Mouse (Mus musculus) CH12.LX (cell line): ENCODE measurements at regions not wholly inside any gene's neighbourhood (a gene's known extent, or its start where the extent isn't known, plus 50 kb on each side); places are given as distances from the start of the nearest gene placed in this dataset.

ENCODE experiments used
- DNase-seq: peaks from one replicate; pipeline ENCODE4 v3.0.0-alpha.2; 2013; ENCODE audit errors: extremely low read depth
- H3K27ac ChIP-seq: 2 replicates; pipeline ENCODE4 v1.5.1; 2012; ENCODE audit warnings: low read depth, mild to moderate bottlenecking, control low read depth, moderate library complexity; ENCODE audit not compliant: insufficient read depth
- H3K27me3 ChIP-seq: replicated peaks from 2 replicates; pipeline ENCODE3; 2012; ENCODE audit warnings: inconsistent platforms
- H3K36me3 ChIP-seq, 2 experiments: replicated peaks in 1 of 2; 2 replicates each; pipeline versions ENCODE3 to v1.6.1; 2012; ENCODE audit warnings: inconsistent platforms in 1 of 2, low read length in 1 of 2, mild to moderate bottlenecking in 1 of 2, mixed read lengths in 1 of 2, moderate library complexity in 1 of 2; ENCODE audit not compliant: control insufficient read depth in 1 of 2, insufficient read depth in 1 of 2
- H3K4me1 ChIP-seq, 2 experiments: 2 replicates each; pipeline ENCODE4 v1.6.1; 2012; ENCODE audit warnings: inconsistent platforms in 1 of 2, moderate library complexity in 1 of 2; ENCODE audit not compliant: insufficient read depth in 2 of 2, control insufficient read depth in 1 of 2
- H3K4me2 ChIP-seq: 2 replicates; pipeline ENCODE4 v1.6.1; 2012; ENCODE audit warnings: low read depth, mild to moderate bottlenecking, control low read depth; ENCODE audit not compliant: poor library complexity, insufficient read depth, severe bottlenecking
- H3K4me3 ChIP-seq, 3 experiments: fragments of 150-350 bp in 1 of 3; sonication (generic) in 1 of 3; replicated peaks in 1 of 3; 2 replicates each; pipeline versions ENCODE3 to v1.5.1; 2011 to 2012; ENCODE audit warnings: low read depth in 2 of 3, low read length in 2 of 3, mild to moderate bottlenecking in 2 of 3, moderate library complexity in 2 of 3, control low read depth in 1 of 3, improper control_type of control experiment in 1 of 3, inconsistent platforms in 1 of 3, mixed read lengths in 1 of 3; ENCODE audit not compliant: poor library complexity in 1 of 3
- H3K79me2 ChIP-seq: replicated peaks from 2 replicates; pipeline ENCODE4 v1.6.1; 2012; ENCODE audit warnings: mild to moderate bottlenecking, moderate library complexity; ENCODE audit not compliant: control insufficient read depth, poor library complexity, insufficient read depth, severe bottlenecking; ENCODE audit errors: extremely low read depth
- H3K9ac ChIP-seq: 2 replicates; pipeline ENCODE4 v1.6.1; 2012; ENCODE audit warnings: low read depth, mild to moderate bottlenecking, control low read depth, moderate library complexity; ENCODE audit not compliant: insufficient read depth
- H3K9me3 ChIP-seq: replicated peaks from 2 replicates; pipeline ENCODE3; 2012; ENCODE audit warnings: low read length, inconsistent platforms, mixed read lengths
- CHD1 ChIP-seq: IDR thresholded peaks from 2 replicates; pipeline ENCODE4 v1.6.1; 2012; ENCODE audit warnings: low read depth, low read length, improper control_type of control experiment, inconsistent platforms
- CHD2 ChIP-seq: IDR thresholded peaks from 2 replicates; pipeline ENCODE4 v1.6.1; 2011; ENCODE audit warnings: low read length, improper control_type of control experiment
- CTCF ChIP-seq, 2 experiments: IDR thresholded peaks in 1 of 2; conservative IDR thresholded peaks in 1 of 2; 2 replicates each; pipeline ENCODE4 v1.5.1; 2011 to 2012; ENCODE audit warnings: low read depth in 2 of 2, low read length in 2 of 2, improper control_type of control experiment in 1 of 2, inconsistent platforms in 1 of 2, mild to moderate bottlenecking in 1 of 2, moderate library complexity in 1 of 2
- E2F4 ChIP-seq: IDR thresholded peaks from 2 replicates; pipeline ENCODE4 v1.6.1; 2011; ENCODE audit warnings: low read depth, low read length, improper control_type of control experiment; ENCODE audit not compliant: insufficient replicate concordance
- ELF1 ChIP-seq: IDR thresholded peaks from 2 replicates; pipeline ENCODE4 v1.6.1; 2014; ENCODE audit warnings: low read depth, mild to moderate bottlenecking, inconsistent platforms, low read length, improper control_type of control experiment
- GABPA ChIP-seq: IDR thresholded peaks from 2 replicates; pipeline ENCODE4 v1.6.1; 2012; ENCODE audit warnings: low read depth, low read length, improper control_type of control experiment, inconsistent platforms; ENCODE audit not compliant: insufficient replicate concordance
- JUN ChIP-seq: IDR thresholded peaks from 2 replicates; pipeline ENCODE4 v1.6.1; 2011; ENCODE audit warnings: low read depth, mild to moderate bottlenecking, low read length, improper control_type of control experiment, moderate library complexity; ENCODE audit not compliant: insufficient read depth
- KAT2A ChIP-seq: IDR thresholded peaks from 2 replicates; pipeline ENCODE4 v1.6.1; 2012; ENCODE audit warnings: low read length, improper control_type of control experiment, inconsistent platforms; ENCODE audit not compliant: insufficient replicate concordance
- MAFK ChIP-seq: IDR thresholded peaks from 2 replicates; pipeline ENCODE4 v1.6.1; 2011; ENCODE audit warnings: low read length, improper control_type of control experiment; ENCODE audit not compliant: insufficient replicate concordance
- MXI1 ChIP-seq: IDR thresholded peaks from 2 replicates; pipeline ENCODE4 v1.6.1; 2011; ENCODE audit warnings: mild to moderate bottlenecking, low read depth, low read length, improper control_type of control experiment
- NELFE ChIP-seq: IDR thresholded peaks from 2 replicates; pipeline ENCODE4 v1.6.1; 2011; ENCODE audit warnings: low read depth, low read length, improper control_type of control experiment
- NRF1 ChIP-seq: IDR thresholded peaks from 2 replicates; pipeline ENCODE4 v1.6.1; 2014; ENCODE audit warnings: low read depth, mild to moderate bottlenecking, inconsistent platforms, low read length, improper control_type of control experiment, moderate library complexity
- PAX5 ChIP-seq: IDR thresholded peaks from 2 replicates; pipeline ENCODE4 v1.6.1; 2012; ENCODE audit warnings: low read length, inconsistent platforms, mixed read lengths
- RCOR1 ChIP-seq: conservative IDR thresholded peaks from 2 replicates; pipeline ENCODE4 v1.6.1; 2012; ENCODE audit warnings: low read depth, mild to moderate bottlenecking, inconsistent platforms, low read length, improper control_type of control experiment
- UBTF ChIP-seq: IDR thresholded peaks from 2 replicates; pipeline ENCODE4 v1.6.1; 2012; ENCODE audit warnings: low read depth, mild to moderate bottlenecking, inconsistent platforms, low read length, improper control_type of control experiment, moderate library complexity
- ZKSCAN1 ChIP-seq: IDR thresholded peaks from 2 replicates; pipeline ENCODE4 v1.6.1; 2012; ENCODE audit warnings: low read depth, inconsistent platforms, low read length, improper control_type of control experiment, borderline replicate concordance
- ZMIZ1 ChIP-seq: IDR thresholded peaks from 2 replicates; pipeline ENCODE4 v1.6.1; 2012; ENCODE audit warnings: low read depth, mild to moderate bottlenecking, inconsistent platforms, low read length, improper control_type of control experiment
- ZNF384 ChIP-seq: IDR thresholded peaks from 2 replicates; pipeline ENCODE4 v1.6.1; 2012; ENCODE audit warnings: low read depth, low read length, improper control_type of control experiment, inconsistent platforms
- dilution Hi-C: fragments of 300-500 bp; cut with MboI; formaldehyde crosslinking; loops from 2 replicates; pipeline ENCODE4 v1.14.3; 2020; ENCODE audit warnings: low sequenced_read_pairs; ENCODE audit not compliant: extremely low pct_unique_long_range_greater_than_20kb, extremely low pct_ligation_motif_present
- in situ Hi-C: fragments of 300-500 bp; cut with MboI; formaldehyde crosslinking; loops from 3 replicates; pipeline ENCODE4 v1.14.3; 2019; ENCODE audit warnings: low sequenced_read_pairs, low pct_ligation_motif_present, low pct_unique_long_range_greater_than_20kb, mixed read lengths

DNA sequence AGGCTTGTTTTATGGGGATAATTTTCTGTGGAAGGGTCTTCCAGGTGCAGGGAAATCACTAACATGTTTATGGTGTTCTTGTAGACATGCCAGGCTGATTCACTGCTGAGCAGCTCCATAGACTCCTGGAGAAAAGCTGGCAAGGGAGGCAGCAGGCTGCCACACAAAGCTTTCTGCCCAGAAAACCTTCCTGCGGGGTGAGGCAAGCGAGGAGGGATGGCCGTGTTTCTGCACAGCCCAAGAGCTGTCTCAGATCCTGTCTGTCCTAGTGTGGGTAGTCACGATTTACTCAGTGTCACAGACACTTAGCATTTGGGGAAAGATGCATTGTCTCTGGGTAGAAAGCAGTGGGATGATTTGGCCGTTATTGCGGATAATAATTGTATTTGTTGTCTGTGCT lies 244.2 kb upstream of the Ppp2r3a start:
- no peak overlapping the region for H3K4me2 ChIP-seq

DNA sequence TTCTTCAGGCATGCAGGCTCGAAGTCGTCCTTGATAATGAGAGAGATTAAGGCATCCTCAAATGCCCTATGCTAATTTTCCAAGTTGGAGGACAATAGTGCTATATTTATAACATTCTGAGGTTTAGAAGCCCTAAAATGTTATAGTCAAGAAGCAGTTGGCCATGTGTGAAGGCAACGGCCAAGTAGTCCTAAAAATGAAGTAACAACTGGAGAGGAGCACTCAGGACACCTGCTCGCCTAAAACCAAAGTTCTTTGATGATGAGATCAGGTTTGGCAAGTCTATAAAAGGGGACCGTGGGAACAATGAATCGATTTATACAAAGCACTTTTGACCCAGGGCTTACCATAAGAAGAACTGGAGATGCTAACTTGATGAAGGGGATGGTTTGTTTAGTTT lies 237.4 kb upstream of the Ppp2r3a start:
- no peak for DNase-seq
- no peak overlapping the region for H3K9ac ChIP-seq
- H3K79me2 ChIP-seq, result no peaks in the 10 kb centered on the region
- no peak overlapping the region for H3K27ac ChIP-seq
- H3K4me1 ChIP-seq, result no peaks in the 10 kb centered on the region
- peaks cover 52% of the 10 kb centered on the region for H3K9me3 ChIP-seq
- dilution Hi-C loops, result no loop called here
- H3K4me3 ChIP-seq, result no peak overlapping the region
- H3K4me2 ChIP-seq, result no peak overlapping the region
- TF ChIP-seq JUN, result no peak
- TF ChIP-seq CHD1, result no peak
- no peak for TF ChIP-seq KAT2A
- TF ChIP-seq ZNF384, result no peak
- TF ChIP-seq ZKSCAN1, result no peak
- no peaks in the 10 kb centered on the region for H3K36me3 ChIP-seq
- H3K27me3 ChIP-seq, result no peaks in the 10 kb centered on the region
- in situ Hi-C loops, result no loop called here

More for the DNA sequence above, 244.2 kb upstream of the Ppp2r3a start:
- Histone ChIP-seq H3K27me3 (no peaks in the 10 kb centered on the region), H3K4me1 (no peaks in the 10 kb centered on the region), H3K9me3 (peaks cover 68% of the 10 kb centered on the region), H3K79me2 (no peaks in the 10 kb centered on the region), H3K36me3 (no peaks in the 10 kb centered on the region), H3K27ac (no peak overlapping the region), H3K9ac (no peak overlapping the region), H3K4me3 (no peak overlapping the region)
- in situ Hi-C loops, result no loop called here
- DNase-seq, result no peak
- dilution Hi-C loops, result no loop called here
- no peak for TF ChIP-seq PAX5

DNA sequence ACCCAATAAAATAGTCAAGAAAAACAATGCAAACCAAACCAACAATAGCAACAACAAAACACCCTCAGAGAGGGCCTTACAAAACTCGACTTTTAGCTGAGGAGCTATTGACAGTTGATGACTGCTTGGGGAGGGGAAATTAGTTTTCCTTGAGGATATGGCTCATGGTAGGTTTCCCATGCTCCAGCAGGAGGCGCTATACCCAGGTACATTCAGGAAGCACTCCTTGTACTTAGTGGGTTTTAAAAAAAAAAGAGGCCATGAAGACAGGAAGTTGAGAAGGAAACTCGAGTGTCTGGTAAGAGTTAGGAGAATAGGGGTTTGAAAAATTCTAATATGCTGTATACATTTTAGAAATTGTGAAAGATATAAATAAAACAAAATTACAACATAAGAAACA lies 224.6 kb upstream of the Ppp2r3a start:
- Histone ChIP-seq H3K4me1 (no peaks in the 10 kb centered on the region), H3K27me3 (no peaks in the 10 kb centered on the region), H3K9ac (no peak overlapping the region), H3K4me2 (no peak overlapping the region), H3K9me3 (peaks cover 73% of the 10 kb centered on the region), H3K36me3 (no peaks in the 10 kb centered on the region), H3K27ac (no peak overlapping the region), H3K79me2 (no peaks in the 10 kb centered on the region), H3K4me3 (no peak overlapping the region)
- in situ Hi-C loops, result no loop called here
- dilution Hi-C loops, result no loop called here
- DNase-seq, result no peak
- TF ChIP-seq CHD2 (no peak), RCOR1 (no peak), CHD1 (no peak), MAFK (no peak), ZKSCAN1 (no peak), ZMIZ1 (no peak), E2F4 (no peak), ELF1 (no peak), NRF1 (no peak), KAT2A (no peak), GABPA (no peak), UBTF (no peak), MXI1 (no peak), NELFE (no peak), CTCF (conservative IDR thresholded peaks at IDR 0.05 in 1 of 2, IDR thresholded peaks at IDR 0.05 in 1 of 2; ENCODE audit: low read depth in 2 of 2, low read length in 2 of 2) (no peak)
